Mouse (Mus musculus): ENCODE results near the gene Tnfsfm13. TPM values are rescaled to one million over a fixed set of nuclear protein-coding genes. Genes with fewer than 3 reads are reported as not detected.
"Not testable (repeated sequence)": the region's sequence is repeated elsewhere in the genome, so short reads cannot be mapped to it uniquely, and the experiment has no call there.

Tnfsfm13 gene
- total RNA-seq, 2 experiments from 2014 or later = 1.9 to 3.0 TPM

GRCm38 (mm10) chr11:69703814-69704612 is 8.1 kb upstream of the Tnfsfm13 start:
- no peak for DNase-seq

GRCm38 (mm10) chr11:69703381-69703780 is 7.5 kb upstream of the Tnfsfm13 start:
- DNase-seq = not testable (repeated sequence)

- DNase-seq = not testable (repeated sequence)
Measured at GRCm38 (mm10) chr11:69702886-69703285, 7.0 kb upstream of the Tnfsfm13 start.

GRCm38 (mm10) chr11:69699595-69699994 is 3.7 kb upstream of the Tnfsfm13 start:
- no peak for DNase-seq

GRCm38 (mm10) chr11:69698574-69698973 is 2.7 kb upstream of the Tnfsfm13 start:
- DNase-seq = no peak

- no peak for DNase-seq
Measured at GRCm38 (mm10) chr11:69697396-69697795, 1.5 kb upstream of the Tnfsfm13 start.

- no peak for DNase-seq
Measured at GRCm38 (mm10) chr11:69695046-69695360, 895 bp downstream of the Tnfsfm13 start.

- no peak for DNase-seq
Measured at GRCm38 (mm10) chr11:69693421-69693965, 2.4 kb downstream of the Tnfsfm13 start.

GRCm38 (mm10) chr11:69692863-69693262 is 3.0 kb downstream of the Tnfsfm13 start:
- DNase-seq = no peak

GRCm38 (mm10) chr11:69692196-69692811 is 3.6 kb downstream of the Tnfsfm13 start:
- DNase-seq = no peak

GRCm38 (mm10) chr11:69689891-69690290 is 6.0 kb downstream of the Tnfsfm13 start:
- DNase-seq = no peak

- no peak for DNase-seq
Measured at GRCm38 (mm10) chr11:69687061-69687460, 8.8 kb downstream of the Tnfsfm13 start.

GRCm38 (mm10) chr11:69686377-69686776 is 9.5 kb downstream of the Tnfsfm13 start:
- peak; percentile 90 for DNase-seq

GRCm38 (mm10) chr11:69685526-69686148 is 10.3 kb downstream of the Tnfsfm13 start, which contains the start of gene Tnfsf13:
TSS of gene Tnfsf13 (minus strand) at chr11:69685784.
- DNase-seq = peak; percentile 77

GRCm38 (mm10) chr11:69684936-69685335 is 11.0 kb downstream of the Tnfsfm13 start:
- DNase-seq = no peak

- DNase-seq = peak; percentile 27
Measured at GRCm38 (mm10) chr11:69684128-69684745, 11.7 kb downstream of the Tnfsfm13 start.

- no peak for DNase-seq
Measured at GRCm38 (mm10) chr11:69683576-69683975, 12.3 kb downstream of the Tnfsfm13 start.

GRCm38 (mm10) chr11:69682840-69683533 is 12.9 kb downstream of the Tnfsfm13 start:
- peak; percentile 96 for DNase-seq

- peak; percentile 22 for DNase-seq
Measured at GRCm38 (mm10) chr11:69682209-69682839, 13.6 kb downstream of the Tnfsfm13 start.

GRCm38 (mm10) chr11:69681314-69682208 is 14.3 kb downstream of the Tnfsfm13 start, which contains the start of gene Senp3:
TSS of gene Senp3 (minus strand) at chr11:69682084.
- DNase-seq = peak; percentile 97

Data from heart, postnatal 4 days (tissue).